Mouse (Mus musculus) CH12.LX (cell line): ENCODE measurements around the gene Nabp1. TPM values are rescaled to one million over a fixed set of nuclear protein-coding genes. Genes with fewer than 3 reads are reported as not detected.

ENCODE experiments used
- DNase-seq: peaks from one replicate; pipeline ENCODE4 v3.0.0-alpha.2; 2013; ENCODE audit errors: extremely low read depth
- H3K27ac ChIP-seq: 2 replicates; pipeline ENCODE4 v1.5.1; 2012; ENCODE audit warnings: low read depth, mild to moderate bottlenecking, control low read depth, moderate library complexity; ENCODE audit not compliant: insufficient read depth
- H3K27me3 ChIP-seq: replicated peaks from 2 replicates; pipeline ENCODE3; 2012; ENCODE audit warnings: inconsistent platforms
- H3K36me3 ChIP-seq, 2 experiments: replicated peaks in 1 of 2; 2 replicates each; pipeline versions ENCODE3 to v1.6.1; 2012; ENCODE audit warnings: inconsistent platforms in 1 of 2, low read length in 1 of 2, mild to moderate bottlenecking in 1 of 2, mixed read lengths in 1 of 2, moderate library complexity in 1 of 2; ENCODE audit not compliant: control insufficient read depth in 1 of 2, insufficient read depth in 1 of 2
- H3K4me1 ChIP-seq, 2 experiments: 2 replicates each; pipeline ENCODE4 v1.6.1; 2012; ENCODE audit warnings: inconsistent platforms in 1 of 2, moderate library complexity in 1 of 2; ENCODE audit not compliant: insufficient read depth in 2 of 2, control insufficient read depth in 1 of 2
- H3K4me2 ChIP-seq: 2 replicates; pipeline ENCODE4 v1.6.1; 2012; ENCODE audit warnings: low read depth, mild to moderate bottlenecking, control low read depth; ENCODE audit not compliant: poor library complexity, insufficient read depth, severe bottlenecking
- H3K4me3 ChIP-seq, 3 experiments: fragments of 150-350 bp in 1 of 3; sonication (generic) in 1 of 3; replicated peaks in 1 of 3; 2 replicates each; pipeline versions ENCODE3 to v1.5.1; 2011 to 2012; ENCODE audit warnings: low read depth in 2 of 3, low read length in 2 of 3, mild to moderate bottlenecking in 2 of 3, moderate library complexity in 2 of 3, control low read depth in 1 of 3, improper control_type of control experiment in 1 of 3, inconsistent platforms in 1 of 3, mixed read lengths in 1 of 3; ENCODE audit not compliant: poor library complexity in 1 of 3
- H3K79me2 ChIP-seq: replicated peaks from 2 replicates; pipeline ENCODE4 v1.6.1; 2012; ENCODE audit warnings: mild to moderate bottlenecking, moderate library complexity; ENCODE audit not compliant: control insufficient read depth, poor library complexity, insufficient read depth, severe bottlenecking; ENCODE audit errors: extremely low read depth
- H3K9ac ChIP-seq: 2 replicates; pipeline ENCODE4 v1.6.1; 2012; ENCODE audit warnings: low read depth, mild to moderate bottlenecking, control low read depth, moderate library complexity; ENCODE audit not compliant: insufficient read depth
- H3K9me3 ChIP-seq: replicated peaks from 2 replicates; pipeline ENCODE3; 2012; ENCODE audit warnings: low read length, inconsistent platforms, mixed read lengths
- BHLHE40 ChIP-seq: IDR thresholded peaks from 2 replicates; pipeline ENCODE4 v1.6.1; 2011; ENCODE audit warnings: mild to moderate bottlenecking, low read depth, low read length, improper control_type of control experiment
- CHD1 ChIP-seq: IDR thresholded peaks from 2 replicates; pipeline ENCODE4 v1.6.1; 2012; ENCODE audit warnings: low read depth, low read length, improper control_type of control experiment, inconsistent platforms
- ELF1 ChIP-seq: IDR thresholded peaks from 2 replicates; pipeline ENCODE4 v1.6.1; 2014; ENCODE audit warnings: low read depth, mild to moderate bottlenecking, inconsistent platforms, low read length, improper control_type of control experiment
- EP300 ChIP-seq: IDR thresholded peaks from 2 replicates; pipeline ENCODE4 v1.6.1; 2011; ENCODE audit warnings: low read length, improper control_type of control experiment
- ETS1 ChIP-seq: conservative IDR thresholded peaks from 2 replicates; pipeline ENCODE4 v1.6.1; 2012; ENCODE audit warnings: low read depth, mild to moderate bottlenecking, inconsistent platforms, low read length, improper control_type of control experiment, moderate library complexity
- HCFC1 ChIP-seq: IDR thresholded peaks from 2 replicates; pipeline ENCODE4 v1.6.1; 2012; ENCODE audit warnings: low read depth, mild to moderate bottlenecking, inconsistent platforms, low read length, improper control_type of control experiment
- IRF4 ChIP-seq: IDR thresholded peaks from 2 replicates; pipeline ENCODE4 v1.6.1; 2014; ENCODE audit warnings: low read depth, mild to moderate bottlenecking, inconsistent platforms, low read length, improper control_type of control experiment
- JUND ChIP-seq: conservative IDR thresholded peaks from 2 replicates; pipeline ENCODE4 v1.6.1; 2011; ENCODE audit warnings: low read depth, low read length, improper control_type of control experiment
- MAX ChIP-seq: IDR thresholded peaks from 2 replicates; pipeline ENCODE4 v1.6.1; 2011; ENCODE audit warnings: low read length, improper control_type of control experiment
- MYC ChIP-seq: IDR thresholded peaks from 2 replicates; pipeline ENCODE4 v1.6.1; 2011; ENCODE audit warnings: low read depth, mild to moderate bottlenecking, improper control_type of control experiment, low read length
- PAX5 ChIP-seq: IDR thresholded peaks from 2 replicates; pipeline ENCODE4 v1.6.1; 2012; ENCODE audit warnings: low read length, inconsistent platforms, mixed read lengths
- POLR2A ChIP-seq: IDR thresholded peaks from 2 replicates; pipeline ENCODE4 v1.6.1; 2011; ENCODE audit warnings: low read depth, mild to moderate bottlenecking, improper control_type of control experiment, low read length
- POLR2AphosphoS2 ChIP-seq: IDR thresholded peaks from 2 replicates; pipeline ENCODE4 v1.6.1; 2011; ENCODE audit warnings: low read depth, low read length, improper control_type of control experiment
- RCOR1 ChIP-seq: conservative IDR thresholded peaks from 2 replicates; pipeline ENCODE4 v1.6.1; 2012; ENCODE audit warnings: low read depth, mild to moderate bottlenecking, inconsistent platforms, low read length, improper control_type of control experiment
- SIN3A ChIP-seq: IDR thresholded peaks from 2 replicates; pipeline ENCODE4 v1.6.1; 2012; ENCODE audit warnings: low read length, improper control_type of control experiment, inconsistent platforms
- SMC3 ChIP-seq: IDR thresholded peaks from 2 replicates; pipeline ENCODE4 v1.6.1; 2011; ENCODE audit warnings: low read depth, low read length, improper control_type of control experiment
- UBTF ChIP-seq: IDR thresholded peaks from 2 replicates; pipeline ENCODE4 v1.6.1; 2012; ENCODE audit warnings: low read depth, mild to moderate bottlenecking, inconsistent platforms, low read length, improper control_type of control experiment, moderate library complexity
- ZC3H11A ChIP-seq: IDR thresholded peaks from 2 replicates; pipeline ENCODE4 v1.6.1; 2012; ENCODE audit warnings: low read depth, mild to moderate bottlenecking, inconsistent platforms, low read length, improper control_type of control experiment
- ZKSCAN1 ChIP-seq: IDR thresholded peaks from 2 replicates; pipeline ENCODE4 v1.6.1; 2012; ENCODE audit warnings: low read depth, inconsistent platforms, low read length, improper control_type of control experiment, borderline replicate concordance
- ZMIZ1 ChIP-seq: IDR thresholded peaks from 2 replicates; pipeline ENCODE4 v1.6.1; 2012; ENCODE audit warnings: low read depth, mild to moderate bottlenecking, inconsistent platforms, low read length, improper control_type of control experiment
- dilution Hi-C: fragments of 300-500 bp; cut with MboI; formaldehyde crosslinking; loops from 2 replicates; pipeline ENCODE4 v1.14.3; 2020; ENCODE audit warnings: low sequenced_read_pairs; ENCODE audit not compliant: extremely low pct_unique_long_range_greater_than_20kb, extremely low pct_ligation_motif_present
- in situ Hi-C: fragments of 300-500 bp; cut with MboI; formaldehyde crosslinking; loops from 3 replicates; pipeline ENCODE4 v1.14.3; 2019; ENCODE audit warnings: low sequenced_read_pairs, low pct_ligation_motif_present, low pct_unique_long_range_greater_than_20kb, mixed read lengths
- polyA plus RNA-seq: library from polyadenylated mRNA; unstranded; fragments of >175 nt; gene quantifications from 2 replicates; pipeline ENCODE4 v1.2.1, GENCODE M21; 2012; ENCODE audit warnings: low read depth; ENCODE audit not compliant: insufficient read length
- total RNA-seq, 2 experiments: library from RNA; depleted of rRNA; stranded (reverse); fragments of 300-350 nt in 1 of 2; fragments of >200 nt in 1 of 2; gene quantifications; 2 replicates each; pipeline ENCODE4 v1.2.3; 2012 to 2014

The Nabp1 gene
- total and polyA plus RNA-seq, 3 experiments, result 32.7 to 52.0 (median 33.7) TPM

DNA sequence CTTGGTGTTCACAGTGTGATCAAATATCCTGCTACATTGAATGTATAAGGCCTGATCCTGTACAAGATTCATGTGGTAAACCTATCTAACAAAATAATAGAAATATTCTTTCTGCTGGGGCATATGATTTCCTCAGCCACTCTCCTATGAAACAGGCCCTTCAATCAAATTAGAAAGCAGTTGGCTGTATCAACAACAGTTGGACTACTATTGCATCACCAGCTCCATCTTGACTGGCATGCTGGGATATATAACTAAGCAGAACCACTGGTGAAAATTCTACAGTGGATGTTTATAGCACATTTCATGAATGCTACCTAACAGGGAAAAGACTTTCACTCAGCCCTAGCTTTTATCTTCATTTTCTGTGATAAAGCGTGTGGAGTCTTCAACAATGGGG lies 17.9 kb upstream of the Nabp1 start:
- Histone ChIP-seq H3K4me1 (peaks cover 6 to 37% of the 10 kb centered on the region in 2 experiments; a peak in 3 of 4 replicates), H3K36me3 (no peaks in the 10 kb centered on the region), H3K27ac (no peak overlapping the region), H3K27me3 (no peaks in the 10 kb centered on the region), H3K79me2 (no peaks in the 10 kb centered on the region), H3K4me3 (no peak overlapping the region), H3K4me2 (no peak overlapping the region), H3K9me3 (no peaks in the 10 kb centered on the region), H3K9ac (no peak overlapping the region)
- TF ChIP-seq IRF4 (no peak), JUND (no peak), RCOR1 (no peak), SMC3 (no peak), ZMIZ1 (no peak), SIN3A (no peak), ETS1 (no peak), HCFC1 (no peak), ZKSCAN1 (no peak), EP300 (no peak), CHD1 (no peak), PAX5 (no peak), ZC3H11A (no peak), POLR2A (no peak), POLR2AphosphoS2 (no peak)
- dilution Hi-C loops, result no loop called here
- DNase-seq, result no peak
- in situ Hi-C loops, result no loop called here

DNA sequence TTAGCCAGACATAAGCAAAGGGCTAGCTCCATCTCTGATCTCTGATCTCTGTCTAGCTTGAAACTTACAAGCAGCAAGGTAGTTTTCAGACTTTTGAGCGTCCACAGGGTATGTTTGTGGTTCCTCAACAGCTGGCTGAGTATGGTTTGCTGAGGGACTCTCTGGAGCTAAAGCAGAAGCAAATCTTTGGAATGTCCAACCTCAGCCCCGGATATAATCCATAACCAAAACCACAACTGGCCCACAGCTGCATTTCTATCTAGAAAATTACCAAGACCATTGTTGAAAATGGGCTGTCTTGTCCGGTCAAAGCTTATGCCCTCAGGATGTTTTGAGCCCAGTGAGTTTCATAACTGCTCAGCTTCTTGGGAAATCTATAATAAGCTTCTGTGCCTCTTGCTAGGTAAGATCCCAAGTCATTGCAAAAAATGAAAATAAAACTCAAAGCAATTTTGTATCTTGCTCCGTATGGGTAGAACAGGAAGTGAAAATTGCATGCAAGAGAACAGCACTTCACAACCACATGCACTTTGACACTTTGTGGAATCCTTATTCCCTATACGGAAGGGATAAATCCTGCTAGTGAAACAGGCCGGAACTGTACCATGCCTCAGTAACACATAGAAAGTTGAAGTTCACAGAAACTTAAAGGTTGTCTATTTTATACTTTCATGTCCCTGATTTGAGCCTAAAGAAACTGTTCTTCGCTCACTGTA lies 15.5 kb upstream of the Nabp1 start:
- TF ChIP-seq BHLHE40, result no peak
- peak; percentile 71 for TF ChIP-seq EP300
- 0 out of 2 replicates have a peak, but pooled peaks have one; percentile 18 for TF ChIP-seq RCOR1
- TF ChIP-seq IRF4, result peak; percentile 73
- 0 out of 2 replicates have a peak, but pooled peaks have one; percentile 39 for TF ChIP-seq ELF1
- no peak for TF ChIP-seq MYC
- no peak for TF ChIP-seq POLR2AphosphoS2
- TF ChIP-seq MAX, result peak; percentile 54; the same call in 1 of the 2 replicates
- TF ChIP-seq UBTF, result no peak
- TF ChIP-seq, all 38 proteins: peak for 5

More for the DNA sequence above, 15.5 kb upstream of the Nabp1 start:
- Histone ChIP-seq H3K9ac (peak overlapping the region; percentile 3; the same call in 1 of the 2 replicates), H3K27me3 (no peaks in the 10 kb centered on the region), H3K36me3 (no peaks in the 10 kb centered on the region), H3K4me1 (peaks cover 5 to 15% of the 10 kb centered on the region in 2 experiments; a peak in 3 of 4 replicates), H3K9me3 (no peaks in the 10 kb centered on the region), H3K4me2 (peak overlapping the region; percentile 78), H3K4me3 (no peak overlapping the region), H3K27ac (no peak overlapping the region), H3K79me2 (no peaks in the 10 kb centered on the region)
- in situ Hi-C loops, result no loop called here
- no peak for DNase-seq
- dilution Hi-C loops, result no loop called here
